18 mouse cellular contexts compared by ENCODE assay signal in genomic region chr1:89420642-89421041, GRCm38 (mm10).
"Had no signal": no experiment of that assay in that cellular context is flagged by ENCODE, and none has a peak within 500 bp of the region (broad histone marks: within the 10 kb centered on the region; RNA-seq: fewer than 3 reads in every experiment).

No protein-coding gene starts in this region.

- H3K9ac ChIP-seq: kidney, embryonic 15.5 days; liver, embryonic 12.5 days; liver, embryonic 15.5 days; lung, embryonic 15.5 days; midbrain, embryonic 13.5 days; neural tube, embryonic 12.5 days; neural tube, embryonic 15.5 days had no signal

- H3K9me3 ChIP-seq: kidney, embryonic 15.5 days; liver, embryonic 12.5 days; liver, embryonic 15.5 days; lung, embryonic 15.5 days; midbrain, embryonic 10.5 days; midbrain, embryonic 13.5 days; neural tube, embryonic 12.5 days; neural tube, embryonic 15.5 days had no signal

- H3K27me3 ChIP-seq: kidney, embryonic 15.5 days; liver, embryonic 12.5 days; liver, embryonic 15.5 days; lung, embryonic 15.5 days; midbrain, embryonic 13.5 days; neural tube, embryonic 12.5 days; neural tube, embryonic 15.5 days had no signal

- H3K4me1 ChIP-seq: liver, embryonic 12.5 days; liver, embryonic 15.5 days; megakaryocyte, embryonic 14.5 days; midbrain, embryonic 10.5 days; midbrain, embryonic 13.5 days; neural tube, embryonic 12.5 days; neural tube, embryonic 15.5 days had no signal

- H3K4me3 ChIP-seq: kidney, embryonic 15.5 days; left cerebral cortex, adult 2 months; liver, embryonic 12.5 days; liver, embryonic 15.5 days; lung, embryonic 15.5 days; megakaryocyte, embryonic 14.5 days; midbrain, embryonic 10.5 days; midbrain, embryonic 13.5 days; neural tube, embryonic 12.5 days; neural tube, embryonic 15.5 days had no signal

- ATAC-seq: liver, embryonic 12.5 days; midbrain, embryonic 13.5 days had no signal

- H3K27ac ChIP-seq: kidney, embryonic 15.5 days; left cerebral cortex, adult 2 months; liver, embryonic 12.5 days; liver, embryonic 15.5 days; lung, embryonic 15.5 days; midbrain, embryonic 10.5 days; midbrain, embryonic 13.5 days; neural tube, embryonic 12.5 days; neural tube, embryonic 15.5 days; stomach, postnatal 0 days had no signal

- H3K36me3 ChIP-seq: kidney, embryonic 15.5 days; liver, embryonic 12.5 days; liver, embryonic 15.5 days; lung, embryonic 15.5 days; midbrain, embryonic 10.5 days; midbrain, embryonic 13.5 days; neural tube, embryonic 12.5 days; neural tube, embryonic 15.5 days had no signal

- DNase-seq: layer of hippocampus, postnatal 36 days; right cerebral cortex, adult 18-20 months; right cerebral cortex, postnatal 14 days; right cerebral cortex, postnatal 4 days; thymus, adult 2 months; thymus, postnatal 14 days; thymus, postnatal 4 days had no signal

- H3K4me2 ChIP-seq: kidney, embryonic 15.5 days; liver, embryonic 12.5 days; liver, embryonic 15.5 days; lung, embryonic 15.5 days; midbrain, embryonic 13.5 days; neural tube, embryonic 12.5 days; neural tube, embryonic 15.5 days had no signal
